Mouse (Mus musculus) adrenal gland (tissue): ENCODE data around the gene Tnik.

Experiments
- intact Hi-C: fragments of 180-260 bp; cut with DNase I; formaldehyde crosslinking; loops from one replicate; pipeline ENCODE4 v1.15.1; 2025
- microRNA-seq, 2 experiments: library from miRNA; unstranded; fragments of <30 nt; microRNA quantifications; one replicate each; pipeline ENCODE4; 2019

Tnik gene

GRCm38 (mm10) chr3:28699601-28700000 is 436.6 kb downstream of the Tnik start:
- intact Hi-C loops: no loop called here

- intact Hi-C loops: no loop called here
Observed at GRCm38 (mm10) chr3:28705522-28706137, 442.6 kb downstream of the Tnik start.

- intact Hi-C loops: no loop called here
Observed at GRCm38 (mm10) chr3:28706736-28707135, 443.7 kb downstream of the Tnik start.

- intact Hi-C loops: loop anchor here (5.0 kb wide), 1 partner anchor 38 kb away; no protein-coding TSS in a partner anchor
Observed at GRCm38 (mm10) chr3:28709740-28710139, 446.7 kb downstream of the Tnik start.

- intact Hi-C loops: loop anchor here (5.0 kb wide), 1 partner anchor 33 kb away; no protein-coding TSS in a partner anchor
Observed at GRCm38 (mm10) chr3:28713913-28714698, 451.1 kb downstream of the Tnik start.

- intact Hi-C loops: no loop called here
Observed at GRCm38 (mm10) chr3:28718521-28718920, 455.5 kb downstream of the Tnik start.

- intact Hi-C loops: no loop called here
Observed at GRCm38 (mm10) chr3:28721218-28721617, 458.2 kb downstream of the Tnik start.

- intact Hi-C loops: no loop called here
Observed at GRCm38 (mm10) chr3:28721838-28722237, 458.8 kb downstream of the Tnik start.

- intact Hi-C loops: no loop called here
Observed at GRCm38 (mm10) chr3:28722531-28722930, 459.5 kb downstream of the Tnik start.

- intact Hi-C loops: no loop called here
Observed at GRCm38 (mm10) chr3:28723534-28723933, 460.5 kb downstream of the Tnik start.

- intact Hi-C loops: no loop called here
Observed at GRCm38 (mm10) chr3:28725203-28725602, 462.2 kb downstream of the Tnik start.

Small RNA genes within 50 kb of the gene (microRNA-seq; reads per million reads assigned to microRNA genes)
- gene Mir466q: 0 to 0.34 reads per million in 2 experiments
